Mouse (Mus musculus): ENCODE measurements around the gene Vapb. TPM values are rescaled to one million over a fixed set of nuclear protein-coding genes. Genes with fewer than 3 reads are reported as not detected.

The Vapb gene
- polyA plus RNA-seq, 1 experiment from 2014 or later = 20.7 TPM

DNA sequence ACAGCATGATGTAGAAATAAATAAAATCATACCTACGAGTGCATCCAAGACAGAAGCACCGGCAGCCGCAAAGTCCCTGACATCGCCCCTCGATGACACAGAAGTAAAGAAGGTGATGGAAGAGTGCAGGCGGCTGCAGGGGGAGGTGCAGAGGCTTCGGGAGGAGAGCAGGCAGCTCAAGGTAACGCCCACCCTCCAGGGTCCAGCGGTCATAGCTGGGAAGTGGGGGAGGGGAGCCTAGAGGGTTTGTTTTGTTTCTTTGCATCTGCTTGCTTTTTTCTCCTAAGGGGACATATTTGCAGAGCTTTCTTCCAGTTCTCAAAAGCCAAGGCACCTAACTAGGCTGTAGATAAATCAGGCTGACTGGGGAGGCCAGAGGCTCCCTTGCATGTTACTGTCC lies 38.8 kb downstream of the Vapb start:
- no peak for ATAC-seq (replicated peaks; ENCODE audit: extremely low read depth, insufficient read depth, low FRiP score)
- Histone ChIP-seq H3K9ac (ENCODE audit: low read length) (no peak overlapping the region), H3K27me3 (ENCODE audit: control insufficient read depth, insufficient read depth, low read length) (no peaks in the 10 kb centered on the region), H3K36me3 (ENCODE audit: control insufficient read depth, insufficient read depth) (peaks cover 11% of the 10 kb centered on the region), H3K27ac (ENCODE audit: low read length) (no peak overlapping the region), H3K4me2 (ENCODE audit: low read depth, low read length) (no peak overlapping the region), H3K4me1 (ENCODE audit: control insufficient read depth, insufficient read depth, low read length) (peaks cover 27% of the 10 kb centered on the region), H3K4me3 (ENCODE audit: low read length) (no peak overlapping the region), H3K9me3 (replicated peaks; ENCODE audit: control insufficient read depth, low read length) (no peaks in the 10 kb centered on the region)
- WGBS = 29% methylated on average over 9 of the region's 9 CpGs

DNA sequence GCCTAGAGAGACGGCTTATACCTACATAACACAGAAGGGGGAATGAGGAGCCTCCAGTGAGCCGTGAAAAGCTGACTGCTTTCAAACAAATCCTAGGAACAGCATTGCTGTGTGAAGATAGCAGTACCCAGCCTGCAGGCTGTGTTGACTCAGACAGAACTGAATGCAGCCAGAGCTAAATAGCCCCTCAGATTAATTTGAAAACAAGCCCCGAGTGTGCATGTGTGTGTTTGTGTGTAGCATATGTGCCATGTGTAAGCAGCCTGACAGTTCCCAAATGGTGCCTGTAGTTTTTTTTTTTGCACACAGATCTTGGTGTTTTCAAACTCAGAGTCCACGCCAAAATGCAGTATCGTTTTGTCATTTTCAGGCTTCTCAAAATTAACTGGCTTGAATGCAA lies 43.6 kb downstream of the Vapb start:
- no peak for ATAC-seq (replicated peaks; ENCODE audit: extremely low read depth, insufficient read depth, low FRiP score)
- no peak overlapping the region for H3K4me2 ChIP-seq (ENCODE audit: low read depth, low read length)
- no peaks in the 10 kb centered on the region for H3K27me3 ChIP-seq (ENCODE audit: control insufficient read depth, insufficient read depth, low read length)
- no peak overlapping the region for H3K4me3 ChIP-seq (ENCODE audit: low read length)
- H3K36me3 ChIP-seq (ENCODE audit: control insufficient read depth, insufficient read depth) = peaks cover 11% of the 10 kb centered on the region
- H3K9ac ChIP-seq (ENCODE audit: low read length) = no peak overlapping the region
- peaks cover 10% of the 10 kb centered on the region for H3K4me1 ChIP-seq (ENCODE audit: control insufficient read depth, insufficient read depth, low read length)
- 77% methylated on average over 5 of the region's 5 CpGs for WGBS
- no peaks in the 10 kb centered on the region for H3K9me3 ChIP-seq (replicated peaks; ENCODE audit: control insufficient read depth, low read length)
- no peak overlapping the region for H3K27ac ChIP-seq (ENCODE audit: low read length)

DNA sequence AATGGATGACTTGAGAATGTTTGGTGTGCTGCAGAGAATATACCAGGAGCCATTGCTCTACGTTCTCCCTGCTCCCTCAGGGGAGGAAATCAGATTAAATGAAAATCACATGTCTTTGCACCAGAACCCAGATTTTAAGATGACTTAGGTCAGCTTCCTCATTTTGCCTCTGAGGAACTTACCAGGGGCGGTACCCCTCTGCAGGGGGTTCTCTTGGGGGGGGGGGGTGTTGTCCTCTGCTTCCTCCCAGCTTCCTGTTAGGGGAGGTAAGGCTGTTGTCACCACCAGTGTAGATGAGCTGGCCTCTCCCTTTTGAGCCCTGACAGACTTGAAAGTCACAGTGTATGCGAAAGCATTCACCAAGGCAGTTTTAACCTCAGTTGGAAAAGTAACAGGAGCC lies 47.1 kb downstream of the Vapb start:
- no peak for ATAC-seq (replicated peaks; ENCODE audit: extremely low read depth, insufficient read depth, low FRiP score)
- Histone ChIP-seq H3K36me3 (ENCODE audit: control insufficient read depth, insufficient read depth) (no peaks in the 10 kb centered on the region), H3K4me1 (ENCODE audit: control insufficient read depth, insufficient read depth, low read length) (peaks cover 8% of the 10 kb centered on the region), H3K4me2 (ENCODE audit: low read depth, low read length) (no peak overlapping the region), H3K27me3 (ENCODE audit: control insufficient read depth, insufficient read depth, low read length) (no peaks in the 10 kb centered on the region), H3K9me3 (replicated peaks; ENCODE audit: control insufficient read depth, low read length) (no peaks in the 10 kb centered on the region), H3K9ac (ENCODE audit: low read length) (no peak overlapping the region), H3K27ac (ENCODE audit: low read length) (no peak overlapping the region), H3K4me3 (ENCODE audit: low read length) (no peak overlapping the region)
- 76% methylated on average over 3 of the region's 3 CpGs for WGBS

DNA sequence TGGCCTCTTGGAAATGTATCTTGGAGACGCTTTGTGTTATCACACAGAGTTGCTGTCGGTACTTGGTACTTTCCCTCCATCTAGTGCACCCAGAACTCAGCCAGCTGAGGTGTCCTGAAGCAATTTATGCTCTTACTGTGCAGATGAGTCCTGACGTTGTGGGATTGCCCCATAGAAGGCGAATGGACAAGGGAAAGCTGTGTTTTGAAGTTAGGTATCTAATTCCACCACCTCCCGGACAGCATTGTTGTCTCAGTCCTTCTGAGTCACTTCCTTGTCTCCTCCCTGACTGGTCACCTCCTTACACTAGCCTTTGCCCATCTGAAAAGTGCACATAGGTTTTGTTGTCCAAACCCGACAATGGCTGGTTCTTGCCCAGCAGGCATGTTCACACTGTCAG lies 47.6 kb downstream of the Vapb start:
- no peak overlapping the region for H3K9ac ChIP-seq (ENCODE audit: low read length)
- no peaks in the 10 kb centered on the region for H3K27me3 ChIP-seq (ENCODE audit: control insufficient read depth, insufficient read depth, low read length)
- H3K4me3 ChIP-seq (ENCODE audit: low read length) = no peak overlapping the region
- ATAC-seq (replicated peaks; ENCODE audit: extremely low read depth, insufficient read depth, low FRiP score) = no peak
- H3K9me3 ChIP-seq (replicated peaks; ENCODE audit: control insufficient read depth, low read length) = no peaks in the 10 kb centered on the region
- no peak overlapping the region for H3K4me2 ChIP-seq (ENCODE audit: low read depth, low read length)
- peaks cover 14% of the 10 kb centered on the region for H3K4me1 ChIP-seq (ENCODE audit: control insufficient read depth, insufficient read depth, low read length)
- H3K36me3 ChIP-seq (ENCODE audit: control insufficient read depth, insufficient read depth) = no peaks in the 10 kb centered on the region
- 65% methylated on average over 6 of the region's 6 CpGs for WGBS
- no peak overlapping the region for H3K27ac ChIP-seq (ENCODE audit: low read length)

DNA sequence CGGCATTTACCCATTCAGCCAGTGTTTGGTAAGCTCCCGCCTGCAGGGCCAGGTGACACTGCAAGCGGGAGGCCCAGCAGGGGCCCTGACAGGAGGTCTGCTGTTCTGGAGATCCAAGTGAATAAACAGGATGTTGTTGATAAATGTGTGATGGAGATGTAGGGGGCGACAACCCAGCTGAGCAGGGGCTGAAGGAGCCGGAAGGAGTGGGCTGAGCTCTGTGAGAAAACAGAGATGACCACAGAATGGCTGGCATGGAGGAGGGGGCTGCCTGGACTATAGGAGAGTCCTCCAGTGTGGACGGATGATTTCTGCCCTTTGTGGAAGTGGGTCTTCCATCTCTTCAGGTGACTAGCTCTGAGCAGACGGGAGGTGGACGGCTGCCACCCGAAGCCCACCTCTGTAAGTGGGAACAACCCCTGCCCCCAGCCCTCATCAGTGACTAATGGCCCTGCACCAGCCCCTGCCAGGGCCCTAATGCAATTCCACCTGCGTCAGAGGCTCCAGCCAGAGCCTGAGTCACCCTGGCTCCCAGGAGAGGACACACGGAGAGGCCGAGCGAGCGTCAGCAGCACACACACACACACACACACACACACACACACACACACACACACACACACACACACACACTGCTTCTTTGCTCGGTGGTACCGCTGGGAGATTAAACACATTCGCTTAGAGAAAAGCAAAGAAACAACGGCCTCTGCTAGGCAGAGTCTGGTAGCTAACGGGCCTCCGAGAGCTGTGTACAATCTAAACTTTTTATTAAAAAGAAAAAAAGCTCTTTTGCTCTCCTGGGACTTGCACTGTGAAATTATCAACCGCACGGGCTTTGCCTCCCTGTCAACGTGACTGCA lies 52.9 kb downstream of the Vapb start:
- Histone ChIP-seq H3K4me3 (ENCODE audit: low read length) (no peak overlapping the region), H3K36me3 (ENCODE audit: control insufficient read depth, insufficient read depth) (no peaks in the 10 kb centered on the region), H3K9me3 (replicated peaks; ENCODE audit: control insufficient read depth, low read length) (no peaks in the 10 kb centered on the region), H3K27ac (ENCODE audit: low read length) (peak overlapping the region; percentile 25; the same call in 1 of the 2 replicates), H3K4me2 (ENCODE audit: low read depth, low read length) (peak overlapping the region; percentile 38; the same call in 1 of the 2 replicates), H3K4me1 (ENCODE audit: control insufficient read depth, insufficient read depth, low read length) (peaks cover 13% of the 10 kb centered on the region), H3K9ac (ENCODE audit: low read length) (peak overlapping the region; percentile 30; the same call in 1 of the 2 replicates), H3K27me3 (ENCODE audit: control insufficient read depth, insufficient read depth, low read length) (no peaks in the 10 kb centered on the region)
- 20% methylated on average over 23 of the region's 23 CpGs for WGBS
- ATAC-seq (replicated peaks; ENCODE audit: extremely low read depth, insufficient read depth, low FRiP score) = peak; percentile 64

DNA sequence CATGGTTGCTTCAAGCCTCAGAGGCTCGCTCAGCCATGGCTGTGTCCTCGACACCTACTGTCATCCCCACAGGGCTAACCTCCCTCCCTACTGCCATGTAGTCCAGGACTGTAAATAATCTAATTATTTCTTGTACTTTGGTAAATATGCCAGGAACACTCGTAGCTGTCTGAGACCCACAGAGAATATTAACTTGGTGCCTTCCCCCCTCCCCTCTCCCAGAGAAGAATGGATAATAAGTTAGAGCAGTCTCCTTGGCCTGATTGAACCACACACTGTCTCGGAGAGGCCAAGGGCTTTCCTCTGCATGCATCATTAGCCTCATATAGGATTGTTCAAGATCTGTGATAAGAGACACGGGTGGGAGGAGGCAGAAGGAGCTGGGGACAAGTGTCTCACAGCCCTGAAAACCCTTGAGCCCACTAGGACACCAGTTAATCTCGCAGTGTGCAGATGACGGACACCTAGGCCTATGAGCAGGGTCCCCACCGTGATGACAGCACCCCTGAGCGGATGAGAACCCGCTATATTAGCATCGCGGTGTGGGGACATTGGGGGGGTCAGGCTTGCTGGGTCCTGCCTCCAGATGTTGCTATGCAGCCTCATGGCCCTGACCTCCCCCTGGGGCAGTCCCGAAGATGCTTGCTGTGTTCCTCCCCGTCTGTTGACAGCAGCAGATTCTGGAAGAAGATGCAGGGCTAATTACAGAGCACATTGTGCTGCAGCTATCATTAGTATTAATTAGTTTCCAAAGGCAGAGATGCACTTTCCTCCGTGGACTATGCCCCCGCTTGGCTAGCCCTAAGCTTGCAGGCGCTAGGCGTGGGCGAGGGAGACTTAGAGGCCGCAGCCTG lies 54.8 kb downstream of the Vapb start:
- Histone ChIP-seq H3K9me3 (replicated peaks; ENCODE audit: control insufficient read depth, low read length) (no peaks in the 10 kb centered on the region), H3K4me1 (ENCODE audit: control insufficient read depth, insufficient read depth, low read length) (peaks cover 13% of the 10 kb centered on the region), H3K27ac (ENCODE audit: low read length) (no peak overlapping the region), H3K27me3 (ENCODE audit: control insufficient read depth, insufficient read depth, low read length) (no peaks in the 10 kb centered on the region), H3K4me3 (ENCODE audit: low read length) (no peak overlapping the region), H3K9ac (ENCODE audit: low read length) (no peak overlapping the region), H3K4me2 (ENCODE audit: low read depth, low read length) (no peak overlapping the region), H3K36me3 (ENCODE audit: control insufficient read depth, insufficient read depth) (no peaks in the 10 kb centered on the region)
- ATAC-seq (replicated peaks; ENCODE audit: extremely low read depth, insufficient read depth, low FRiP score) = no peak
- 82% methylated on average over 20 of the region's 20 CpGs for WGBS

DNA sequence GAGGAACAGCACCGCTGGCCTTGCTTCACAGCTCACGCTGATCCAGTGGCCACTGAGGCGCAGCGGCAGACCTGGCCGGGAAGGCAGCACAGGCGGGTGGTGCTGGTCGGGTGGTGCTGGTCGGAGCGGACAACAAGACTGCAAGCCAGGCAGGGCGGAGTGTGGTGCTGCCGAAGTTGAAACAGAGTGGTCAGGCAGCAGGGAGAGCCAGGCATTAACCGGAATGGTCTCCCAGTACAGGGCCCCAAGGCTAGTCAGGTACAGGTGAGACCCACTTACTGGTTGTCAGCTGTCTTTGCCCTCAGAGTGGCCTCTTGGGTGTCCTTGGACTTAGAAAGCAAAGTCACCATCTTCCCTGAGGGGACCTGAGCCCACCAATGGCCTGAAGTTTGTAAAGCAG lies 56.7 kb downstream of the Vapb start:
- no peaks in the 10 kb centered on the region for H3K36me3 ChIP-seq (ENCODE audit: control insufficient read depth, insufficient read depth)
- H3K4me2 ChIP-seq (ENCODE audit: low read depth, low read length) = no peak overlapping the region
- no peaks in the 10 kb centered on the region for H3K9me3 ChIP-seq (replicated peaks; ENCODE audit: control insufficient read depth, low read length)
- 92% methylated on average over 12 of the region's 12 CpGs for WGBS
- no peak overlapping the region for H3K27ac ChIP-seq (ENCODE audit: low read length)
- no peak for ATAC-seq (replicated peaks; ENCODE audit: extremely low read depth, insufficient read depth, low FRiP score)
- no peak overlapping the region for H3K9ac ChIP-seq (ENCODE audit: low read length)
- H3K4me3 ChIP-seq (ENCODE audit: low read length) = no peak overlapping the region
- no peaks in the 10 kb centered on the region for H3K27me3 ChIP-seq (ENCODE audit: control insufficient read depth, insufficient read depth, low read length)
- peaks cover 13% of the 10 kb centered on the region for H3K4me1 ChIP-seq (ENCODE audit: control insufficient read depth, insufficient read depth, low read length)

DNA sequence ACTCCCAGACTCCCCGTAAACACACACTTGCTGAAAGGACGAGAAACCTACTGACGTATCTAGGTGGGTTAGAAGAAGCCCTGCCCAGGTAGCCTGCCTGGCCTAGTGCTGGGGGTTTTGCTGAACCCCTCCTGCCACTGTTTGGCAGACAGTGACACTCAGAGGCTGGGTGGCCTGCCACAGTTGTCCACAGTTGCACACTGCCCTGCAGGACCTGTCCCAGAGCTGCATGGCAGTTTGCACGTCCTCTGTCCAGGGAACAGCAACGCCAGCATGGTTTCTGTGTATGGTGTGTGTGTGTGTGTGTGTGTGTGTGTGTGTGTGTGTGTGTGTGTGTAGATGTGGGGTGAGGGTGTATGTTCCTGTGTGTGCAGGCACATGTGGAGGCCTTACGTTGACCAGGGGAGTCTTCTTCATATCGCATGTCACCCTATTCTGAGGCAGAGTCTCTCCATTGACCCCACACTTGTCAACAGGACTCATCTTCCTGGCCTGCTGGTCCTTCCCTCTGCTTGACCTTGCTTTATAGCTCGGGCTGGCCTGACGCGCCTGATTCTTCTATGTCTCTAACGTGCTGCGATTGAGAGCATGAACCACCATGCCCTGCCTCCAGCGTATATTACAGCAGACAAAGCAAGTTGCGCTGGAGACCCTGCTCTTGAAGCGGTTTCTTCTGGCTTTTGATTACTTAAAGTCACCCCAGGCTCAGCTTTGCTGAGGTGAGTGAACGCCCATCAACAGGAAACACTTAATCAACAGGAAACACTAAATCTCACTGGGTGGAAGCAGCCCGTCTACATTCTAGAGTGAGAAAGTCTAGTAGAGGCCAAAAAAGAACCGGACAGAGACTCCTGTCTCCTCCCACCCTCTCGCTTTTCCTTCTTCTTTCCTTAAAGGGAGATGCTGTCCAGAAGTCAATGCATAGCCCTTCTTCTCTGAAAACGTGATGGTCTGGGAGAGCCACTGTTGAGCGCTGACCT lies 57.5 kb downstream of the Vapb start:
- H3K27ac ChIP-seq (ENCODE audit: low read length) = no peak overlapping the region; the same call in 1 of the 2 replicates
- WGBS = 68% methylated on average over 21 of the region's 21 CpGs

More for the DNA sequence above, 57.5 kb downstream of the Vapb start:
- no peak overlapping the region for H3K9ac ChIP-seq (ENCODE audit: low read length)
- no peaks in the 10 kb centered on the region for H3K27me3 ChIP-seq (ENCODE audit: control insufficient read depth, insufficient read depth, low read length)
- no peak overlapping the region for H3K4me3 ChIP-seq (ENCODE audit: low read length)
- H3K9me3 ChIP-seq (replicated peaks; ENCODE audit: control insufficient read depth, low read length) = no peaks in the 10 kb centered on the region
- H3K4me1 ChIP-seq (ENCODE audit: control insufficient read depth, insufficient read depth, low read length) = peaks cover 9% of the 10 kb centered on the region
- ATAC-seq (replicated peaks; ENCODE audit: extremely low read depth, insufficient read depth, low FRiP score) = no peak
- H3K36me3 ChIP-seq (ENCODE audit: control insufficient read depth, insufficient read depth) = no peaks in the 10 kb centered on the region
- no peak overlapping the region for H3K4me2 ChIP-seq (ENCODE audit: low read depth, low read length)
